In genomic region chr1:88559258-88559657, GRCm38 (mm10) we compare ENCODE assay signal across 10 mouse cellular contexts. TPM values are rescaled to one million over a fixed set of nuclear protein-coding genes. Genes with fewer than 3 reads are reported as not detected.
DNase-seq lines count a peak whose midpoint lies in the region; ATAC-seq and TF ChIP-seq lines count a peak whose summit lies in the region.
"Had no signal": no experiment of that assay in that cellular context is flagged by ENCODE, and none has a peak within 500 bp of the region (broad histone marks: within the 10 kb centered on the region; RNA-seq: fewer than 3 reads in every experiment).

No protein-coding gene starts in this region.

- H3K36me3 ChIP-seq in hindbrain, embryonic 16.5 days (ENCODE audit: control insufficient read depth, insufficient read depth, low read length), result no peaks in the 10 kb centered on the region
- no peaks in the 10 kb centered on the region for H3K36me3 ChIP-seq in hindbrain, embryonic 14.5 days (replicated peaks; ENCODE audit: control insufficient read depth, insufficient read depth)
- H3K36me3 ChIP-seq in embryonic facial prominence, embryonic 13.5 days, result no peaks in the 10 kb centered on the region
- no peaks in the 10 kb centered on the region for H3K36me3 ChIP-seq in midbrain, postnatal 0 days (ENCODE audit: insufficient read depth, low read length)

- H3K27me3 ChIP-seq in hindbrain, embryonic 16.5 days (replicated peaks; ENCODE audit: control insufficient read depth, insufficient read depth, low read length), result no peaks in the 10 kb centered on the region
- H3K27me3 ChIP-seq in hindbrain, embryonic 14.5 days (ENCODE audit: control insufficient read depth, insufficient read depth, low read length), result no peaks in the 10 kb centered on the region
- no peaks in the 10 kb centered on the region for H3K27me3 ChIP-seq in embryonic facial prominence, embryonic 13.5 days
- no peaks in the 10 kb centered on the region for H3K27me3 ChIP-seq in midbrain, postnatal 0 days (ENCODE audit: insufficient read depth, low read length)

- no peak overlapping the region for H3K27ac ChIP-seq in hindbrain, embryonic 16.5 days (ENCODE audit: low read depth, low read length)
- H3K27ac ChIP-seq in hindbrain, embryonic 14.5 days, result no peak overlapping the region
- H3K27ac ChIP-seq in embryonic facial prominence, embryonic 13.5 days, result no peak overlapping the region
- H3K27ac ChIP-seq in midbrain, postnatal 0 days (ENCODE audit: low read depth, low read length), result no peak overlapping the region

- TF ChIP-seq CTCF in midbrain, postnatal 0 days (IDR thresholded peaks at IDR 0.05), result no peak

- no peak for DNase-seq in hindbrain, embryonic 14.5 days (ENCODE audit: low spot score)
- peak; percentile 29 to 48 for DNase-seq in adrenal gland, adult 18-20 months (ENCODE audit: low spot score in 2 of 2)
- peak; percentile 30 for DNase-seq in midbrain, postnatal 0 days (ENCODE audit: low spot score)
- DNase-seq in layer of hippocampus, adult 8-10 months (ENCODE audit: low spot score in 2 of 2), result no peak
- DNase-seq in urinary bladder, adult 18-20 months (ENCODE audit: low spot score in 2 of 2), result no peak

- no peak overlapping the region for H3K4me2 ChIP-seq in hindbrain, embryonic 16.5 days (ENCODE audit: low read length)
- no peak overlapping the region for H3K4me2 ChIP-seq in hindbrain, embryonic 14.5 days (replicated peaks)
- peak overlapping the region; percentile 35; the same call in 1 of the 2 replicates for H3K4me2 ChIP-seq in embryonic facial prominence, embryonic 13.5 days
- H3K4me2 ChIP-seq in midbrain, postnatal 0 days (ENCODE audit: low read depth, low read length, poor library complexity, severe bottlenecking), result no peak overlapping the region

- H3K9me3 ChIP-seq in hindbrain, embryonic 16.5 days (ENCODE audit: control insufficient read depth, low read length), result no peaks in the 10 kb centered on the region
- H3K9me3 ChIP-seq in hindbrain, embryonic 14.5 days (ENCODE audit: control insufficient read depth, low read length), result 0 out of 2 replicates have a peak, but pooled peaks cover 5% of the 10 kb centered on the region
- H3K9me3 ChIP-seq in embryonic facial prominence, embryonic 13.5 days, result no peaks in the 10 kb centered on the region
- no peaks in the 10 kb centered on the region for H3K9me3 ChIP-seq in midbrain, postnatal 0 days (ENCODE audit: low read length)

- no peaks in the 10 kb centered on the region; the same call in 1 of the 2 replicates for H3K4me1 ChIP-seq in hindbrain, embryonic 16.5 days (ENCODE audit: control insufficient read depth, insufficient read depth, low read depth, low read length)
- 0 out of 2 replicates have a peak, but pooled peaks cover 4% of the 10 kb centered on the region for H3K4me1 ChIP-seq in hindbrain, embryonic 14.5 days (replicated peaks; ENCODE audit: control insufficient read depth, insufficient read depth, low read length)
- H3K4me1 ChIP-seq in embryonic facial prominence, embryonic 13.5 days, result peaks cover 8% of the 10 kb centered on the region; the same call in 1 of the 2 replicates
- H3K4me1 ChIP-seq in midbrain, postnatal 0 days (ENCODE audit: insufficient read depth, low read length), result peaks cover 2% of the 10 kb centered on the region; the same call in 1 of the 2 replicates

- no peak overlapping the region for H3K4me3 ChIP-seq in hindbrain, embryonic 16.5 days (ENCODE audit: low read length)
- H3K4me3 ChIP-seq in hindbrain, embryonic 14.5 days (replicated peaks; ENCODE audit: low read length), result no peak overlapping the region
- H3K4me3 ChIP-seq in embryonic facial prominence, embryonic 13.5 days, result no peak overlapping the region
- H3K4me3 ChIP-seq in midbrain, postnatal 0 days (ENCODE audit: low read depth, low read length), result no peak overlapping the region
- H3K4me3 ChIP-seq: megakaryocyte, embryonic 14.5 days had no signal

- H3K9ac ChIP-seq in hindbrain, embryonic 16.5 days (ENCODE audit: low read depth, low read length), result no peak overlapping the region
- no peak overlapping the region for H3K9ac ChIP-seq in hindbrain, embryonic 14.5 days
- H3K9ac ChIP-seq in embryonic facial prominence, embryonic 13.5 days, result peak overlapping the region; percentile 4; the same call in 1 of the 2 replicates
- no peak overlapping the region for H3K9ac ChIP-seq in midbrain, postnatal 0 days (replicated peaks; ENCODE audit: low read length, poor library complexity, severe bottlenecking)

- 0 out of 2 replicates have a peak, but pooled peaks have one; percentile 45 for ATAC-seq in hindbrain, embryonic 16.5 days
- no peak for ATAC-seq in hindbrain, embryonic 14.5 days (ENCODE audit: low FRiP score)
- ATAC-seq in embryonic facial prominence, embryonic 13.5 days (ENCODE audit: insufficient number of reproducible peaks, insufficient read depth, low FRiP score, low TSS enrichment, low read depth), result no peak
- no peak for ATAC-seq in midbrain, postnatal 0 days (ENCODE audit: low FRiP score)
- no peak for ATAC-seq in inflammation-experienced regulatory T-cells, adult 6 months

- WGBS in hindbrain, embryonic 16.5 days, result 20% methylated on average over 7 of the region's 7 CpGs
- 19% methylated on average over 7 of the region's 7 CpGs for WGBS in hindbrain, embryonic 14.5 days
- 14% methylated on average over 7 of the region's 7 CpGs for WGBS in embryonic facial prominence, embryonic 13.5 days
- 11% methylated on average over 7 of the region's 7 CpGs for WGBS in midbrain, postnatal 0 days

RNA-seq across cellular contexts. Expression of gene Glrp1, which starts 49.4 kb away (rescaled TPM):
- polyA plus RNA-seq in hindbrain, embryonic 16.5 days (2015; fragmentation: Nextera tagmentation; extraction: Ambion mirVana), result not detected in 2 replicates
- polyA plus RNA-seq in hindbrain, embryonic 14.5 days (2014; fragmentation: Nextera tagmentation; extraction: Ambion mirVana), result not detected in 2 replicates
- total RNA-seq in adrenal gland, adult 18-20 months (2021), result not detected
- not detected in 2 replicates for polyA plus RNA-seq in embryonic facial prominence, embryonic 13.5 days (2015; fragmentation: Nextera tagmentation; extraction: Ambion mirVana)
- total RNA-seq in midbrain, postnatal 0 days (2014; rRNA removed), result not detected in 2 replicates
- polyA plus RNA-seq in midbrain, postnatal 0 days (2015; fragmentation: Nextera tagmentation; extraction: Ambion mirVana), result 0.07 TPM in 1 of 2 replicates, not detected in the other
- polyA plus RNA-seq in inflammation-experienced regulatory T-cells, adult 6 months (2017; shearing (Covaris generic)), result not detected
- total RNA-seq in layer of hippocampus, adult 8-10 months (2022), result under 1 TPM in 2 of 4 experiments, not detected in 2; 0.32 to 0.43 TPM
- polyA plus RNA-seq: hindbrain, embryonic 11.5 days had no signal

Comparison
In these comparisons a context has a peak if more than half of its experiments do, and no peak if none do; other contexts are left out.
1. DNase-seq: peak in adrenal gland, adult 18-20 months (2 of 2) and midbrain, postnatal 0 days (single experiment); none in hindbrain, embryonic 14.5 days (single experiment), layer of hippocampus, adult 8-10 months (0 of 2) and urinary bladder, adult 18-20 months (0 of 2).